Mouse (Mus musculus) E14TG2a.4 (cell line): ENCODE measurements at regions not wholly inside any gene's neighbourhood (a gene's known extent, or its start where the extent isn't known, plus 50 kb on each side); places are given as distances from the start of the nearest gene placed in this dataset.

Experiments
- CTCF ChIP-seq: conservative IDR thresholded peaks from 2 replicates; pipeline ENCODE4 v1.5.1; 2014; ENCODE audit warnings: low read length
- NANOG ChIP-seq: IDR thresholded peaks from 2 replicates; pipeline ENCODE4 v1.6.1; 2014; ENCODE audit warnings: borderline replicate concordance, low read length, mixed read lengths
- POU5F1 ChIP-seq: IDR thresholded peaks from 2 replicates; pipeline ENCODE4 v1.6.1; 2014; ENCODE audit warnings: low read length, borderline replicate concordance

DNA sequence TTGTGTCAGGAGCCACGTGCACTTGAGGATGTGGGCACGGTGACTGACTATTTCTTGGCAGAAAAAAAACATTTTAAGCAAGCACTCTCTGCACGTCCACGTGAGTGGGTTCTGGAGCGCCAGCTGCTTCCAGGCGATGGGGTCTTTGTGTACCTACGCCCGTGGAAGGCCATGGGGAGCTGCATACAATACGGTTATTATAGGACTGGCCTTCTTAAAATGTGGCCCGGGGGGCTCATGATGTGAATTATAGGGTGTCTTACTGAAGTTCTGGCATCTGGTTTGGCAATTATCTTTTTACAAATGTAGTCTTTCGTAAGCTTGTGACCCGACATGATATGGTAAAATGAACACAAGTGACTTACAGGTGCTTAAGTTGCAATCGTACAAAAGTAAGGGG, 103.5 kb upstream of the Gmds start:
- TF ChIP-seq CTCF (no peak), NANOG (no peak), POU5F1 (no peak)
